Mouse (Mus musculus): Measurements from ENCODE around the gene Rnf213. TPM values are rescaled to one million over a fixed set of nuclear protein-coding genes. Genes with fewer than 3 reads are reported as not detected.

Gene Rnf213
- polyA plus RNA-seq, 1 experiment from 2014 or later, result 7.0 TPM

DNA sequence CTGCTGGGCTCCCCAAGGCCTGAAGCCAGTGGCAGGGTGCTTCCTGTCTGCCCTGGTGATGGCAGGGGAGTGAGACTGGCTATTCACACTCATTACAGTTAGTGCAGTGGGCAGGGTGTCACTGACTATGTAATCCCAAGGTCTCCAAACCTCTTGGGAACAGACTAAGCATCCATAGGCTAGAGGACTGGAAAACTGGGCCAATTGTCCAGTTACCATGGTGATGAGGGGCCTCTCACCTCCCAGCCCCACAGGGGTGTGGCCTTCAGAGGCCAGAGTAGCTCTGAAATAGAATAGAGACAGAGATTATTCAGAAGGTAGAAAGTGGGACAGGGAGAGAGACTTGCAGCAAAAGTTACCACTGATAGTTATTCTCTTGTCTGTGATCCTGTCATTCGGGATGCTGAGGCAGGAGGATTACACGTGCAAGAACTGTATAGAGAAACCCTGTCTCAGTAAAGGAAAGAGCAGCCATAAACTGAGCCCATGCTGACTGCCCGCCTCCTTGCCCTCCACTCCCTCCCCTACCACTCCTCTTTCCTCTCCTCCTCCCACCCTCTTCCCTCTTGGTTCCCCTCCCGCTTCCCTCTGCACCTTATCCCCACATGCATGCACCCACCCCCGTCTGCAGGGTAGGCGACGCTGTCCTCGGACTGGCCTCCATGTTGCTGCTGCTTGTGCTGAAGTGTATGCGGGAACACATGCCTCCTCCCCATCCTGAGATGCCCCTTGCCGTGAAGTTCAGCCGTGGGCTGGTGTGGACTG, 29.9 kb upstream of the Rnf213 start:
- no peak overlapping the region for H3K9ac ChIP-seq (ENCODE audit: low read depth, low read length)
- ATAC-seq, result peak; percentile 62
- H3K27me3 ChIP-seq (replicated peaks; ENCODE audit: control insufficient read depth, insufficient read depth, low read length), result no peaks in the 10 kb centered on the region
- WGBS, result 36% methylated on average over 11 of the region's 11 CpGs
- no peak overlapping the region for H3K27ac ChIP-seq (ENCODE audit: low read length)
- H3K4me3 ChIP-seq (ENCODE audit: low read length), result no peak overlapping the region
- H3K9me3 ChIP-seq (ENCODE audit: control insufficient read depth, low read length), result no peaks in the 10 kb centered on the region
- H3K4me1 ChIP-seq (ENCODE audit: control insufficient read depth, insufficient read depth, low read length), result peaks cover 9% of the 10 kb centered on the region
- H3K4me2 ChIP-seq (ENCODE audit: low read depth, low read length), result peak overlapping the region; percentile 32
- H3K36me3 ChIP-seq (ENCODE audit: control insufficient read depth, insufficient read depth, low read length), result no peaks in the 10 kb centered on the region

DNA sequence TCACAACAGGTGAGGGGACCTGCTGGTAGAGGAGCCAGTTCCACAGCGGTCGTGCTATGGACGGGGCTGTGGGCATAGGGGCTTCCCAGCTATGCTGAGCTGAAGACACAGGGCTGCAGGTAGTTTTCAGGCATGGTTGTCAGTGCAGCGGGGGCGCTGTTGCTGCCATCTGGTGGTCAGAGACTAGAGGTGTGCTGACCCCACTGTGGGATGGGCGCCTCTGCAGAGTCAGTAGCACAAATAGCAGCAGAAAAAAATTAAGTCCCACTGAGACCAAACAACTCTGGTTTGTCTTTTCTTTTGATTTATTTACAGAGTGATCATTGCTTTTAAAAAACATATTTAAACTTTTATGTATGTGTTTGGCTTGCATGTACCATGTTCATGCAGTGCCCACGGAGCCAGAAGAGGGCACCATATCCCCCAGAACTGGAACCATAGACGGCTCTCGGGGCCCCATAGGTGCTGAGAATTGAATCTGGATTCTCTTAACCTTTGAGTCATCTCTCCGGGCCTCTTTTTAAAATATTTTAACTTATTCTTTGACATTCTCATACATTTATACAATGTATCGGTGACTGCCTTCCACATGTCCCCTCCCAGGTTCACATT, 29.3 kb upstream of the Rnf213 start:
- peaks cover 9% of the 10 kb centered on the region for H3K4me1 ChIP-seq (ENCODE audit: control insufficient read depth, insufficient read depth, low read length)
- H3K27ac ChIP-seq (ENCODE audit: low read length), result no peak overlapping the region
- H3K36me3 ChIP-seq (ENCODE audit: control insufficient read depth, insufficient read depth, low read length), result no peaks in the 10 kb centered on the region
- H3K9me3 ChIP-seq (ENCODE audit: control insufficient read depth, low read length), result no peaks in the 10 kb centered on the region
- no peaks in the 10 kb centered on the region for H3K27me3 ChIP-seq (replicated peaks; ENCODE audit: control insufficient read depth, insufficient read depth, low read length)
- H3K4me2 ChIP-seq (ENCODE audit: low read depth, low read length), result peak overlapping the region; percentile 32
- H3K9ac ChIP-seq (ENCODE audit: low read depth, low read length), result no peak overlapping the region
- 34% methylated on average over 11 of the region's 11 CpGs for WGBS
- no peak overlapping the region for H3K4me3 ChIP-seq (ENCODE audit: low read length)
- ATAC-seq, result peak; percentile 93

DNA sequence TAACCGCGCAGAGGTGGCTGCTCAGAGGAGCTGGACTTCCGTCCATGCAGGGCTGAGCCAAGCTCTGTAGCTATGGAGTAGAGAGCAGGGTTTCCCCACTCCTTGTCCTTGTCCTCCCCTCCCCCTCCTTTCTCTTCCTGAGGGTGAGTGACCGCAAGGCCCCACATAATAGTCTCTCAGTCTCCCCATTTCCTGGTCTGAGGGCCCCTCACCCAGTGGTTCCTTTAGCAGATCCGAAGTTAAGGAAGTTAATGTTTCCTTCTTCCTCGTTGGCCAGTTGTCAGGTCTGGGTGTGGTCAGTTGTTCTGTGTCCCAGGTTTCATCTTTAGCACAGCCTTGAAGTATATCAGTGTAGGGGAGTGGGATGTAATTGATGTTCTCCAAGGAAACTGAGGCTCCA, 17.5 kb upstream of the Rnf213 start:
- Histone ChIP-seq H3K9me3 (ENCODE audit: control insufficient read depth, low read length) (no peaks in the 10 kb centered on the region), H3K4me2 (ENCODE audit: low read depth, low read length) (no peak overlapping the region), H3K27ac (ENCODE audit: low read length) (no peak overlapping the region), H3K27me3 (replicated peaks; ENCODE audit: control insufficient read depth, insufficient read depth, low read length) (no peaks in the 10 kb centered on the region), H3K4me3 (ENCODE audit: low read length) (no peak overlapping the region), H3K9ac (ENCODE audit: low read depth, low read length) (no peak overlapping the region), H3K4me1 (ENCODE audit: control insufficient read depth, insufficient read depth, low read length) (peaks cover 2% of the 10 kb centered on the region; the same call in 1 of the 2 replicates), H3K36me3 (ENCODE audit: control insufficient read depth, insufficient read depth, low read length) (0 out of 2 replicates have a peak, but pooled peaks cover 3% of the 10 kb centered on the region)
- WGBS, result 55% methylated on average over 6 of the region's 6 CpGs
- ATAC-seq, result peak; percentile 70

DNA sequence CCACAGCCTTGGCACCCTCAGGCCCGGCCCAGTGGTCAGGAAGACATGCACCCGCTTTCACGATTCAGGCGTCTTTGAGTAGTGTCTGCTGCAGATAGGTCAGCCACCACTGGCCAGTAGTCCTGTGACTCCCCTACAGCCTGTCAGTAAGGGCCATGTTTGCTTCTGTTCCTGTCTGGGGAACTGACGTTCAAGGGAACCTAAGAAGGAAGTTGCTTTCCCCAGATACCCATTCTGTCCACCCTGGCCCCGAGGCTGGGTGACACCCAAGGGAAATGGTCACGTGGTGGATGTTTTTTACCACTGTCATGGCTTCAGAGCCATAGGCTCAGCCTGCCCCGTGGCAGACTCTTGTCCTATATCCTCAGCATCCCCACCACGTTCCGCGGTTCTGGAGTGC, 15.6 kb upstream of the Rnf213 start:
- 93% methylated on average over 11 of the region's 11 CpGs for WGBS

DNA sequence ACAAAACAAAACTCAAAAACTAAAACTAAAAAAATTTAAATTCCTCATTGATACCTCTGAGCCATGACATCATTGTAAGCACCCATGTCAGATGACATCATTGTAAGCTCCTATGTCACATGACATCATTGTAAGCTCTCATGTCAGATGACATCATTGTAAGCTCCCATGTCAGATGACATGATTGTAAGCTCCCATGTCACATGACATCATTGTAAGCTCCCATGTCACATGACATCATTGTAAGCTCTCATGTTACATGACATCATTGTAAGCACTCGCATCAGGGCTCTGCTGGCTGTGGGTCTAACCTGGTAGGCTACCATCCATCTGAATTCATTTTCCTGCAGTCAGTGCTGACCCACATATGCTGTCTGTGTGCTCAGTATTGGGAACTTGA, 14.3 kb upstream of the Rnf213 start:
- Histone ChIP-seq H3K4me2 (ENCODE audit: low read depth, low read length) (no peak overlapping the region), H3K4me3 (ENCODE audit: low read length) (no peak overlapping the region), H3K9me3 (ENCODE audit: control insufficient read depth, low read length) (no peaks in the 10 kb centered on the region), H3K36me3 (ENCODE audit: control insufficient read depth, insufficient read depth, low read length) (0 out of 2 replicates have a peak, but pooled peaks cover 3% of the 10 kb centered on the region), H3K27me3 (replicated peaks; ENCODE audit: control insufficient read depth, insufficient read depth, low read length) (no peaks in the 10 kb centered on the region), H3K4me1 (ENCODE audit: control insufficient read depth, insufficient read depth, low read length) (peaks cover 2% of the 10 kb centered on the region; the same call in 1 of the 2 replicates), H3K27ac (ENCODE audit: low read length) (no peak overlapping the region), H3K9ac (ENCODE audit: low read depth, low read length) (no peak overlapping the region)
- no peak for ATAC-seq
- WGBS, result 82% methylated on average over 1 of the region's 1 CpGs

More for the DNA sequence above, 15.6 kb upstream of the Rnf213 start:
- Histone ChIP-seq H3K27ac (ENCODE audit: low read length) (no peak overlapping the region), H3K27me3 (replicated peaks; ENCODE audit: control insufficient read depth, insufficient read depth, low read length) (no peaks in the 10 kb centered on the region), H3K4me2 (ENCODE audit: low read depth, low read length) (no peak overlapping the region), H3K9ac (ENCODE audit: low read depth, low read length) (no peak overlapping the region), H3K4me3 (ENCODE audit: low read length) (no peak overlapping the region), H3K4me1 (ENCODE audit: control insufficient read depth, insufficient read depth, low read length) (peaks cover 2% of the 10 kb centered on the region; the same call in 1 of the 2 replicates), H3K36me3 (ENCODE audit: control insufficient read depth, insufficient read depth, low read length) (0 out of 2 replicates have a peak, but pooled peaks cover 3% of the 10 kb centered on the region), H3K9me3 (ENCODE audit: control insufficient read depth, low read length) (no peaks in the 10 kb centered on the region)
- ATAC-seq, result no peak

DNA sequence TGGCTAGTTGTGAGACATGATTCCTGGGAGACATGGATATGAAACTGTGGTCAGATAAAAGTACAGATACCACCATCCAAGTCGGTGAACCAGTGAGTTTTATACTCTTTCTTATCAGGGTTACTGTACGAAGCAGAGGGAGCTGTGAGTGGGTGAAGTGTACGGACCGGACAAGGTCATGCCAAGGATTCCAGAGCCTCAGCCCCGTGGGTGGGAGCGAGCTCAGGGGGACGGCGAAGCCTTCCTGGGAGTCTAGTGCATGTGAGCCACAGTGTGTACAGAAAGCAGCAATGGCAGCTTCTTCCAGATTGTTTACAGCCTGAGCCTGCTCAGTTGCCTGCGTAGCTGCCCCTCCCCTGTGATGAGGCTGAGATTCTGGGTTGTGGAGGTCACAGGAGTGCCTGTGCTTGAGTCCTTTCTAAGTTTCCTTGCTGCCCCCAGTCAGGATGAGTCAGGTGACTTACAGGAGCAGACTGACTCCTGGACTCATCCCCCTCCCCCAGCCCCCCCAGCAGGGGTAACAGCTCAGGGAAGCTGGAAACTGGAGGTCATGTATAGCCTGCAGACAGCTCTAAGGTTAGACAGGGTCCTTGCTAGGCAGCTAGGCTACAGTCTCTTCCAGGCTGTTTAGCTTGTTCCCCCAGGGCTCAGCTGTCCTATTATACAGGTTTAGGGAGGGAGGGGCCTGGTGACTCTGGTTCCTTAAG, 11.1 kb upstream of the Rnf213 start:
- no peak overlapping the region for H3K4me3 ChIP-seq (ENCODE audit: low read length)
- H3K27ac ChIP-seq (ENCODE audit: low read length), result no peak overlapping the region
- 0 out of 2 replicates have a peak, but pooled peaks cover 3% of the 10 kb centered on the region for H3K36me3 ChIP-seq (ENCODE audit: control insufficient read depth, insufficient read depth, low read length)
- H3K9me3 ChIP-seq (ENCODE audit: control insufficient read depth, low read length), result no peaks in the 10 kb centered on the region
- no peak overlapping the region for H3K9ac ChIP-seq (ENCODE audit: low read depth, low read length)
- H3K27me3 ChIP-seq (replicated peaks; ENCODE audit: control insufficient read depth, insufficient read depth, low read length), result no peaks in the 10 kb centered on the region
- no peak overlapping the region for H3K4me2 ChIP-seq (ENCODE audit: low read depth, low read length)
- no peak for ATAC-seq
- 61% methylated on average over 9 of the region's 9 CpGs for WGBS
- H3K4me1 ChIP-seq (ENCODE audit: control insufficient read depth, insufficient read depth, low read length), result no peaks in the 10 kb centered on the region

DNA sequence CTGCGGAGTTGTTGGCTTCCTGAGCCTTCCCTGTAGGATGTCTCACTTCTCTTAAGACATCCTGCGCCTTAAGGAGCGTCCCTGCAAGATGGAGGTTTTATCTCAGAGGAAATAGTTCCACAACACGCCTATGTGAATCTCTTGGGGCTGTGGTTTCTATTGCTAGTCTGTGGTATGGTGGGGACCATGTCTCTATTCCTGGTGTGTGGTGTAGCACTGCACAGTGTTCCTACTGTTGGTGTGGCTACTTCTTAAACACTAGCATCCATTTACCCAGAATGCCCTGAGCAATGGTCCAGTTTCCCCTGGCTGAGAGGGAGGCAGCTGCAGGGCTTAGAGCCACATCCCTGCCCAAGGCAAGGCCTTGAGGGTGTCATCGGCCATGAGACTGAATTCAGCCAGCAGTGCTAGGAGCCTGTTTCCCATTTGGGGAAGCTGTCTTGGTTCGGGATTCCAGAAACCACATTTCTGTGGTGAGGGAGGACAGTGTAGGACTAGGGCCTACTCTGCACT, 10.5 kb upstream of the Rnf213 start:
- Histone ChIP-seq H3K27me3 (replicated peaks; ENCODE audit: control insufficient read depth, insufficient read depth, low read length) (no peaks in the 10 kb centered on the region), H3K9me3 (ENCODE audit: control insufficient read depth, low read length) (no peaks in the 10 kb centered on the region), H3K27ac (ENCODE audit: low read length) (no peak overlapping the region), H3K4me3 (ENCODE audit: low read length) (no peak overlapping the region), H3K4me2 (ENCODE audit: low read depth, low read length) (no peak overlapping the region), H3K9ac (ENCODE audit: low read depth, low read length) (no peak overlapping the region), H3K36me3 (ENCODE audit: control insufficient read depth, insufficient read depth, low read length) (0 out of 2 replicates have a peak, but pooled peaks cover 3% of the 10 kb centered on the region), H3K4me1 (ENCODE audit: control insufficient read depth, insufficient read depth, low read length) (no peaks in the 10 kb centered on the region)
- 81% methylated on average over 6 of the region's 6 CpGs for WGBS
- no peak for ATAC-seq

DNA sequence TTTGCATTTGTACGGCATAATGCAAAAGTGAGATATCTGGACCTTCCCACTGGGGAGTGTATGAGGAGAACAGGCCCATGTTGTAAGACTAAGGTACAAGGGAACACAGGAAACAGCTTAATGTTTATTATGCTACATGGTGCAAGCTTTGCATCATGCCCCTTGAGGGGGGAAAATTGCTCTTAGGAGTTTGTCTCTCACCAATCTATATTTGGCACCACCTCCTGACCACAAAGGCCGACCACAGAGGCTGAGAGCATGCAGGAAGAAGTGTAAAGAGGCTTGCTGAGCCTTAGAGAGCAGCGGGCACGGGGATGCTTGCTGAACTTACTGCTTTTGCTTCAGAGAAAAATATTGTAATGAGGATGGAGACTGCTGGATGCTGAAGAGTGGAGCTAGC, 8.0 kb upstream of the Rnf213 start:
- 81% methylated on average over 4 of the region's 4 CpGs for WGBS
- ATAC-seq, result no peak

DNA sequence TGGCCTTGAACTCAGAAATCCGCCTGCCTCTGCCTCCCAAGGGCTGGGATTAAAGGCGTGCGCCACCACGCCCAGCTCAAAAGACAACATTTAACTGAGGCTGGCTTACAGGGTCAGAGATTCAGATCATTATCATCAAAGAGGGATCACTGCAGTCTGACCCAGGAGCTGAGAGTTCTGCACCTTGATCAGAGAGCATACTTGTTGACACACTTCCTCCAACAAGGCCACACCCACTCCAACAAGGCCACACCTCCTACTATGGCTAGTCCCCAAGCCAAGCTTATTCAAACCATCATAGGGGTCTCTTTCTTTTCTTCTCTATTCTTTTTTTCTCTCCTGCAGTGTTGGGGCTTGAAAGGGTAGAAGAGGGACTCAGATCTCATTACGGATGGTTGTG, 6.6 kb upstream of the Rnf213 start:
- H3K4me3 ChIP-seq (ENCODE audit: low read length), result no peak overlapping the region
- H3K9me3 ChIP-seq (ENCODE audit: control insufficient read depth, low read length), result no peaks in the 10 kb centered on the region
- no peak overlapping the region for H3K9ac ChIP-seq (ENCODE audit: low read depth, low read length)
- H3K4me1 ChIP-seq (ENCODE audit: control insufficient read depth, insufficient read depth, low read length), result peaks cover 10% of the 10 kb centered on the region
- H3K27me3 ChIP-seq (replicated peaks; ENCODE audit: control insufficient read depth, insufficient read depth, low read length), result no peaks in the 10 kb centered on the region
- H3K36me3 ChIP-seq (ENCODE audit: control insufficient read depth, insufficient read depth, low read length), result no peaks in the 10 kb centered on the region
- no peak for ATAC-seq
- no peak overlapping the region for H3K27ac ChIP-seq (ENCODE audit: low read length)
- WGBS, result 92% methylated on average over 5 of the region's 5 CpGs
- H3K4me2 ChIP-seq (ENCODE audit: low read depth, low read length), result no peak overlapping the region

More for the DNA sequence above, 8.0 kb upstream of the Rnf213 start:
- H3K4me1 ChIP-seq (ENCODE audit: control insufficient read depth, insufficient read depth, low read length), result peaks cover 5% of the 10 kb centered on the region
- 0 out of 2 replicates have a peak, but pooled peaks cover 3% of the 10 kb centered on the region for H3K36me3 ChIP-seq (ENCODE audit: control insufficient read depth, insufficient read depth, low read length)
- H3K9ac ChIP-seq (ENCODE audit: low read depth, low read length), result no peak overlapping the region
- no peak overlapping the region for H3K27ac ChIP-seq (ENCODE audit: low read length)
- H3K4me3 ChIP-seq (ENCODE audit: low read length), result no peak overlapping the region
- no peaks in the 10 kb centered on the region for H3K9me3 ChIP-seq (ENCODE audit: control insufficient read depth, low read length)
- no peak overlapping the region for H3K4me2 ChIP-seq (ENCODE audit: low read depth, low read length)
- H3K27me3 ChIP-seq (replicated peaks; ENCODE audit: control insufficient read depth, insufficient read depth, low read length), result no peaks in the 10 kb centered on the region
